Mouse (Mus musculus) Patski (cell line): ENCODE measurements around the gene Nfyb. TPM values are rescaled to one million over a fixed set of nuclear protein-coding genes. Genes with fewer than 3 reads are reported as not detected.

Experiments
- ATAC-seq: fragments of 100-300 bp; one replicate; pipeline ENCODE4 v1.8.0; 2021
- CTCF ChIA-PET: fragments of 350-600 bp; sonication (Branson Sonifier 250); formaldehyde crosslinking; loops from one replicate; lab custom pipeline; 2022; ENCODE audit warnings: inconsistent platforms; lab: Charles Lee
- POLR2A ChIA-PET: fragments of 350-600 bp; sonication (Branson Sonifier 250); formaldehyde crosslinking; loops from one replicate; lab custom pipeline; 2022; ENCODE audit warnings: antibody characterized with exemption, inconsistent platforms; lab: Charles Lee
- DNase-seq: peaks from one replicate; pipeline ENCODE4 v3.0.0-alpha.2; 2011; ENCODE audit warnings: low read depth, low spot score
- H3K27me3 ChIP-seq: fragments of 371-371 bp; one replicate; pipeline ENCODE4 v1.5.1; 2021
- CTCF ChIP-seq: fragments of 100-300 bp; IDR thresholded peaks from one replicate; pipeline ENCODE4 v1.5.1; 2021
- in situ Hi-C: fragments of 300-500 bp; cut with MboI; formaldehyde crosslinking; loops from 3 replicates; pipeline ENCODE4 v1.11.1; 2018; ENCODE audit warnings: low pct_unique_long_range_greater_than_20kb, mixed read lengths
- polyA plus RNA-seq: library from polyadenylated mRNA; unstranded; gene quantifications from one replicate; pipeline ENCODE4 v1.2.3, GENCODE M21; 2021

Nfyb gene
- 28.5 TPM for polyA plus RNA-seq

GRCm38 (mm10) chr10:82763840-82764631 is at the start of gene Nfyb:
Nfyb (minus strand) TSS chr10:82764144.
- H3K27me3 ChIP-seq, result no peaks in the 10 kb centered on the region
- in situ Hi-C loops, result no loop called here
- ChIA-PET CTCF (no interaction called here), POLR2A (interaction anchor here (0.6 to 0.7 kb wide), 2 partner anchors 10 to 31 kb away, joined by 3 read pairs; no protein-coding TSS in a partner anchor)
- peak; percentile 88 for DNase-seq
- TF ChIP-seq CTCF, result no peak
- peak; percentile 98 for ATAC-seq

DNA sequence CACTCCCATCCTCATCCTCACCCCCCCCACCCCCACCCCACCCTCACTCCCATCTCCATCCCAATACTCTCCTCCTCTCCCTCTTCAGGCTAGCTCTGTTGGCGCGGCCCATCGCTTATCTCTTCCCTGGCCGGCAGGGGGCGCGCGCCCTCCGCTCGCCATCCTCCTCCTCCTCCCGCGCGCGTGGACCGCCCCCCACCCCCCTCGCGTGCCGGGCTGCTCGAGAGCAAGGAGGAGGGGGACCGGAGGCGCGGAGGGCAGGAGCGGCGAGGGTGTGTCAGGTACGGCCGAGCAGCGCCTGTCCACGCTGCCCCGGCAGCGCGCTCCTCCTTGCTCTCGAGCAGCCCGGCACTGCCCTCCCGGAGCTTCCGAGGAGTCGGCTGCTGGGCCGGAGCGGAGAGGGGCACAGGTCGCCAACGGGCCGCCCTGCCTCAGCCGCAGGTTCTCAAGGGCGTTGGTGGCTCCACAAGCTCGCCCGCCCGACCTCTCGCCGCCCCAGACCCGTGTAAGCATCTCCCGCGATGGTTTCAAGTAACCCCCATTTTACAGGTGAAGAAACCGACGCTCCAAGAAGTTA is 48.0 kb upstream of the Nfyb start:
- ATAC-seq, result no peak
- POLR2A ChIA-PET, result interaction anchor here (1.7 to 3.4 kb wide), 2 partner anchors 16 to 47 kb away, joined by 5 to 17 read pairs; no protein-coding TSS in a partner anchor
- CTCF ChIA-PET, result interaction anchor here (0.6 to 4.7 kb wide), 14 partner anchors 14 to 98 kb away, joined by 3 to 50 read pairs (median 3); no protein-coding TSS in a partner anchor

GRCm38 (mm10) chr10:82809352-82809751 is 45.4 kb upstream of the Nfyb start:
- no peaks in the 10 kb centered on the region for H3K27me3 ChIP-seq
- ChIA-PET CTCF (interaction anchor here (1.3 kb wide), 1 partner anchor 57 kb away, joined by 3 read pairs; the partner anchor contains the start of gene Eid3), POLR2A (no interaction called here)
- ATAC-seq (no peak), DNase-seq (no peak)
- TF ChIP-seq CTCF, result no peak
- in situ Hi-C loops, result no loop called here

More for the DNA sequence above, 48.0 kb upstream of the Nfyb start:
- in situ Hi-C loops, result loop anchor here (5.0 kb wide), 2 partner anchors 45 to 90 kb away; no protein-coding TSS in a partner anchor
- TF ChIP-seq CTCF, result peak; percentile 98
- no peaks in the 10 kb centered on the region for H3K27me3 ChIP-seq
- no peak for DNase-seq

DNA sequence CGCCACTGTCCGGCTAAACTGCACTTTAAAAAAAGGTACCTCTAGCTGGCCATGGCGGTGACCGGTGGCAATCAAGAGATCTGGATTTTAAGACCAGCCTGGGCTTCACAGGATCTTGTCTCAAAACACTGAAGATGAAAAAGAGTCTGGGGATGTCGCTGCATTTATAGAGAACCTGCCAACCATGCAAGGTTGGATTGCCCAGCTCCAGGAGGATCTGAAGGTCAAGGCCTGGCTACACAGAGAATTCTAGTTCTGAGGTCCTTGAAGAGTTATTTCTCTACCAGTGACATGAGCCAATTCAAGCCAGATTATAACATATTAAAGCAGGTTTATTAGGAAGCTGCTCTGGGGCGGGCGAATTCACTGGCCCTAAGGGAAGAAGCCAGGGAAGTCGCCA is 44.9 kb upstream of the Nfyb start:
- ChIA-PET CTCF (interaction anchor here (1.3 kb wide), 1 partner anchor 58 kb away, joined by 3 read pairs; the partner anchor contains the start of gene Eid3), POLR2A (no interaction called here)
- no peak for DNase-seq
- H3K27me3 ChIP-seq, result no peaks in the 10 kb centered on the region
- no peak for ATAC-seq
- TF ChIP-seq CTCF, result no peak
- in situ Hi-C loops, result no loop called here

GRCm38 (mm10) chr10:82808155-82808554 is 44.2 kb upstream of the Nfyb start:
- no peaks in the 10 kb centered on the region for H3K27me3 ChIP-seq
- ChIA-PET CTCF (no interaction called here), POLR2A (no interaction called here)
- DNase-seq (no peak), ATAC-seq (no peak)
- in situ Hi-C loops, result no loop called here
- no peak for TF ChIP-seq CTCF

DNA sequence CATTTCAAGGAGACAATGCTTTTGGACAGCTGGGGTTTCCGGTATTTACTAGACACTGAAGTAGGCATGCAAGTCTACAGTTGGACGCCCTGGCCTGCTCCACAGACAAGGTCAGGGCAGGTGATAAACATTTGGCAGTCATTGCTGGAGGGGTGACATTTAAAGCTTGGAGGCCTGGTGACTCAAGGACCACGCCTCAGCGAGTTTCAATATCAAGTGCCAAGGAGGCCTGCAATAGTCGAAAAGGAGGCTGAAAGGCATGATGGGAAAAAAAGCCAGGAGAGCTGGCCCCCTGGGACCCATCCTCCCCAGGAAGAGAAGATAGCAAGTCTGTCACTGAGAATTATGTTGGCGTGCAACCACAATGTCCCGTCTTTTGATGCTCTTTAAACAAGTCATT is 43.3 kb upstream of the Nfyb start:
- no peak for DNase-seq
- ChIA-PET CTCF (interaction anchor here (0.9 to 2.5 kb wide), 2 partner anchors 9 to 12 kb away, joined by 3 to 5 read pairs; no protein-coding TSS in a partner anchor), POLR2A (interaction anchor here (0.6 kb wide), 1 partner anchor 553 kb away, joined by 3 read pairs; no protein-coding TSS in a partner anchor)
- H3K27me3 ChIP-seq, result no peaks in the 10 kb centered on the region
- ATAC-seq, result no peak
- in situ Hi-C loops, result no loop called here
- no peak for TF ChIP-seq CTCF

GRCm38 (mm10) chr10:82806414-82806813 is 42.5 kb upstream of the Nfyb start:
- ChIA-PET CTCF (interaction anchor here (2.5 kb wide), 1 partner anchor 11 kb away, joined by 5 read pairs; no protein-coding TSS in a partner anchor), POLR2A (no interaction called here)
- DNase-seq, result no peak
- in situ Hi-C loops, result no loop called here
- no peaks in the 10 kb centered on the region for H3K27me3 ChIP-seq
- no peak for TF ChIP-seq CTCF
- ATAC-seq, result no peak

DNA sequence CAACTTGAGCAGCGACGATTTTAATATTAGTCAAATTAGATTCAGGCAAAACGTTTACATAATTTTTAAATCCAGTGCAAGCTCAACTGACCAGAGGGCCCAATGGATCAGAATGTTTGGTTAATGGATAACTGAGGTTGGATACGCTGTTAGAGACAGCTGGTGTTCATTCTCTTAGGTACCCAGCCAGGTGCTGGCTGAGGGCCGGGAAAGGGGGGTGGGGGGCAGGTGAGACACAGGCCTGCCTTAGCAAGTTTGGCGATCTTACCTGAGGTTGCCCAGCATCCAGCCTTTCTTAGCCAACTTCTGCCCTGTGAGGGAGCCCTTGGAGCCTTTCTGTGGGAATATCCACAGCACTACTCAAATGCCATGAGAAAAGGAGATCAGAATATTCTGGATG is 41.2 kb upstream of the Nfyb start:
- ChIA-PET POLR2A (no interaction called here), CTCF (interaction anchor here (1.8 to 2.5 kb wide), 2 partner anchors 9 to 10 kb away, joined by 5 read pairs; no protein-coding TSS in a partner anchor)
- H3K27me3 ChIP-seq, result no peaks in the 10 kb centered on the region
- TF ChIP-seq CTCF, result no peak
- DNase-seq (no peak), ATAC-seq (no peak)
- in situ Hi-C loops, result no loop called here

DNA sequence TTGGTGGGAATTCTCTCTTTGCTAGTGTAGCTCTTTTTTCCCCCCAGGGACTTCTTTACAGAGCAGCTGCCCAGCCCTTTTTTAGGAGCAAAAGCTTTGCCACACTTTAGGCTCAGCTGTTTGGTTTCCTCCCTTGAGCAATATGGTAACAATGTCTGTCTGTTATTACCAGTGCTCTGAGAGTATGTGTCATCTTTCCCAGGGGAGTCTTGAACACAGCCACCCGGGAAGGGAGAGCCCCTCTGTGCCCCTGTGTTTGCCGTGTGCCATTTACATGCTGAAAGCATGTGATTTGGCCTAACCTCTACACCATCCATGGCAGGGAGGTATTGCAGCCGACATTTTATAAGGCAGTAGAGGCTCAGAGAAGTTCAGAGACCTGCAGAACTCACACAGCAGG is 40.5 kb upstream of the Nfyb start:
- POLR2A ChIA-PET, result no interaction called here
- DNase-seq, result no peak
- CTCF ChIA-PET, result interaction anchor here (1.8 kb wide), 1 partner anchor 9 kb away, joined by 5 read pairs; no protein-coding TSS in a partner anchor
- H3K27me3 ChIP-seq, result no peaks in the 10 kb centered on the region
- in situ Hi-C loops, result no loop called here
- TF ChIP-seq CTCF, result no peak
- ATAC-seq, result no peak

- no peak for DNase-seq
- TF ChIP-seq CTCF, result no peak
- no peak for ATAC-seq
- in situ Hi-C loops, result no loop called here
- CTCF ChIA-PET, result no interaction called here
- POLR2A ChIA-PET, result no interaction called here
- no peaks in the 10 kb centered on the region for H3K27me3 ChIP-seq
These were observed 36.1 kb upstream of the Nfyb start for GRCm38 (mm10) chr10:82800094-82800493.
